Mouse (Mus musculus): ENCODE results near the gene Hapln2. TPM values are rescaled to one million over a fixed set of nuclear protein-coding genes. Genes with fewer than 3 reads are reported as not detected.

Gene Hapln2
- polyA plus RNA-seq, 1 experiment from 2014 or later, result not detected

DNA sequence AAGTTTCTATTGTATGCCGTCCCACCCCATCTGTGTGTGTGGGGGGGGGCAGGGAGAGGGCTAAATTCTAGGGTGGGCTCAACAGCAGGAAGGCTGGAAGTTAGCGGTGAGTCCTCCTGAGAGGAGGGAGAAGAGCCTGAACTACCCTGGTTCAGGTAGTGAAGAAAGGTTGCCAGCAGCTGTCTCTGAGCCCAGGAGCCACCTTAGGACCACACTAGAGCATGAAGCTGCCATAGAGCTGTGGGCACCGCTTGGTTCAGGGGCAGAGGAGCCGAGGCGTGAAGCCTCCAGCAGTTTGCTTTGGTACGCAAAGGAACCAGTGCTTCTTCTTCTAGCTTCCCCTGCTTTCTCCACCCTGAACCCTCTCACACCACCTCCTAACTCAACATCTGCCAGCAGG, 43.8 kb downstream of the Hapln2 start:
- peak; percentile 86 for DNase-seq (ENCODE audit: low spot score, missing footprints)
- WGBS, result 43% methylated on average over 6 of the region's 6 CpGs
- H3K27me3 ChIP-seq (ENCODE audit: control insufficient read depth, insufficient read depth, low read length), result no peaks in the 10 kb centered on the region
- no peaks in the 10 kb centered on the region for H3K9me3 ChIP-seq (ENCODE audit: control insufficient read depth, low read length)
- H3K27ac ChIP-seq (ENCODE audit: low read depth, low read length), result peak overlapping the region; percentile 84
- no peak overlapping the region for H3K4me3 ChIP-seq (ENCODE audit: low read depth, low read length)
- no peaks in the 10 kb centered on the region for H3K36me3 ChIP-seq (ENCODE audit: control insufficient read depth, insufficient read depth, low read length)
- H3K9ac ChIP-seq (ENCODE audit: low read length), result peak overlapping the region; percentile 46
- H3K4me2 ChIP-seq, result peak overlapping the region; percentile 31
- peaks cover 81% of the 10 kb centered on the region for H3K4me1 ChIP-seq (ENCODE audit: control insufficient read depth, insufficient read depth, low read length)
- ATAC-seq (ENCODE audit: low FRiP score), result no peak

DNA sequence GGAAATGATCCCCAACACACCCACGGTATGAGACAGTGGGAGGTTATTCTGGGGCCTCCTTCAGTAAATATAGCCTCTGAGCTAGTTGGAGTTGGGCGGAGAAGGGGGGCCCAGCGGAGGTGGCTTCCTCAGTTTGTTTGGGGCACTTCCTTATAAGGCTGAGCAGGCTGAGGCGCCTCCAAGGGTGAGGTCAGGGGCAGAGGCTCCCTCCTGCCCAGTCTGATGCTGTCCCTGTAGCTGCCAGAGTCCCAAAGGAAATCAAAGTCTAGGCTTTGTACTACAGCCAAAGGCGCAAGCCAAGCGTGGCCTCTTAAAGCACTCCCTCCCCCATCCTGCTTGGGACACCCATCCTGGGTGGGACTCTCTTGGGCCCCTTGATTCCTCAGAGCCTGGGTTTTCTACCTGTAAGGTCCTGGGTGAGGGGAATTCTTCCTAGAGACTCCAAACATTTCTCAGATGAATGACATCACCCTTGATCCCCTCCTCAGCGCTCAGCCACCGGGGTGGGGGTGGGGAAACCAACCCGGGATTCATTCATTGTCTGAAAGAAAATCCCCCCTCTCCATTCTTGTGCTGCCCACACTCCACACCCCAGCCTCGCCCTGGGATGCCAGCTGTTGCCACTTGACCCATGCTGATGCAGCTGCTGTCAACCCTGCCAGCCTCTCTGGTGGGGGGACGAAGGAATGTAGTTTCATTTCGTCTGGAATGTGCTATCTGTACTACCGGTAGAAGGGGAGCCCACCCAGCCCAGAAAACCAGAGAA, 44.4 kb downstream of the Hapln2 start:
- no peaks in the 10 kb centered on the region for H3K9me3 ChIP-seq (ENCODE audit: control insufficient read depth, low read length)
- under 1% methylated on average over 13 of the region's 13 CpGs for WGBS
- H3K4me2 ChIP-seq, result peak overlapping the region; percentile 31
- peak; percentile 95 for DNase-seq (ENCODE audit: low spot score, missing footprints)
- no peaks in the 10 kb centered on the region for H3K27me3 ChIP-seq (ENCODE audit: control insufficient read depth, insufficient read depth, low read length)
- peak overlapping the region; percentile 46 for H3K9ac ChIP-seq (ENCODE audit: low read length)
- peak overlapping the region; percentile 84 for H3K27ac ChIP-seq (ENCODE audit: low read depth, low read length)
- peak; percentile 49 for ATAC-seq (ENCODE audit: low FRiP score)
- H3K4me3 ChIP-seq (ENCODE audit: low read depth, low read length), result no peak overlapping the region
- peaks cover 77% of the 10 kb centered on the region for H3K4me1 ChIP-seq (ENCODE audit: control insufficient read depth, insufficient read depth, low read length)
- peaks cover 2% of the 10 kb centered on the region; the same call in 1 of the 2 replicates for H3K36me3 ChIP-seq (ENCODE audit: control insufficient read depth, insufficient read depth, low read length)

DNA sequence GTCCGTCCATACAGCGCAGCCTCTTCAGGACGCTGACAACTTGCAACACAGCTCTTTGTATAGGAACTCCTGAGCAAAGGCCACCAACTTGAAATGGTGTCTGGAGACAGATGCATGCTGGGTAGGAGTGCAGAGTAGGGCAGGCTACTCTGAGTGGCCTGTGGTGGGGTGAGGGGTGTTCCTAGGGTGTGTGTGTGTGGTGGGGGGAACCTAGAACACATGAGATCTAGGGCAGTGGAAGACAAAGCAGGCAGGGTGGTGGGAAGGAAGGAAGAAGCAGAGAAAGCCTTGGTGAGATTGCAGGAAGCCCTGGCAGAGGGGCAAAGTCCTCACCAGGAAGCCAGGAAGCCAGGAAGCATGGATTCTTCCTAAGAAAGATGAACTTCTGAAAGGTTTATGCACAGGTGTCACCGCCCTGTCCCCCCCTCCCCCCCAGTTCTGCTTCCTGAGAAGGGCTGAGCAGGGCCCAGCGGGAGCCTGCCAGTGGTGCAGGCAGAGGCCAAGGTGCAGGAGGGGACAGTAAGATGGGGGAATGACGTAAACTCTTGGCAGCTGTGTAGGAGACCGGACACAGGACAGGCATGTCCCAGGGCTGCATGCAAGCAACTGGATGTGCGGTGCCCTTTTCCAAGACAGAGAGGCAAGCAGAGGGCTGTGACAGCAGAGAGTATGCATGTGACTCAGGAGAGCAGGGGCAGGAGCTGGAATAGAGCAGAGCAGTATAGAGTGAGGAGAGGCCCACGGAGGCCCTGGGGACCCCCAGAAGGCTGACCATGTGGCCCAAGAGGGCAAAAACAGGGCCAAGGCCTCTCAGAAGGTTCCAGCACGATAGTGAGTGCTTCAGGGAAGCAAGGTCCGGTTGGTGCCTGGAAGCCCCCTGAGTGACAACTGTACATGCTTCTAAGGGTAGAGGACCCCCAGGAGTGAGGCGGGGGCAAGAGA, 45.2 kb downstream of the Hapln2 start:
- H3K27me3 ChIP-seq (ENCODE audit: control insufficient read depth, insufficient read depth, low read length), result no peaks in the 10 kb centered on the region
- WGBS, result 33% methylated on average over 12 of the region's 12 CpGs
- H3K4me1 ChIP-seq (ENCODE audit: control insufficient read depth, insufficient read depth, low read length), result peaks cover 73% of the 10 kb centered on the region
- no peaks in the 10 kb centered on the region for H3K9me3 ChIP-seq (ENCODE audit: control insufficient read depth, low read length)
- peak overlapping the region; percentile 46 for H3K9ac ChIP-seq (ENCODE audit: low read length)
- no peak overlapping the region for H3K4me3 ChIP-seq (ENCODE audit: low read depth, low read length)
- peak overlapping the region; percentile 84 for H3K27ac ChIP-seq (ENCODE audit: low read depth, low read length)
- ATAC-seq (ENCODE audit: low FRiP score) (peak; percentile 2; the same call in 1 of the 2 replicates), DNase-seq (ENCODE audit: low spot score, missing footprints) (peak; percentile 94)
- H3K4me2 ChIP-seq, result peak overlapping the region; percentile 31
- H3K36me3 ChIP-seq (ENCODE audit: control insufficient read depth, insufficient read depth, low read length), result peaks cover 8% of the 10 kb centered on the region; the same call in 1 of the 2 replicates

DNA sequence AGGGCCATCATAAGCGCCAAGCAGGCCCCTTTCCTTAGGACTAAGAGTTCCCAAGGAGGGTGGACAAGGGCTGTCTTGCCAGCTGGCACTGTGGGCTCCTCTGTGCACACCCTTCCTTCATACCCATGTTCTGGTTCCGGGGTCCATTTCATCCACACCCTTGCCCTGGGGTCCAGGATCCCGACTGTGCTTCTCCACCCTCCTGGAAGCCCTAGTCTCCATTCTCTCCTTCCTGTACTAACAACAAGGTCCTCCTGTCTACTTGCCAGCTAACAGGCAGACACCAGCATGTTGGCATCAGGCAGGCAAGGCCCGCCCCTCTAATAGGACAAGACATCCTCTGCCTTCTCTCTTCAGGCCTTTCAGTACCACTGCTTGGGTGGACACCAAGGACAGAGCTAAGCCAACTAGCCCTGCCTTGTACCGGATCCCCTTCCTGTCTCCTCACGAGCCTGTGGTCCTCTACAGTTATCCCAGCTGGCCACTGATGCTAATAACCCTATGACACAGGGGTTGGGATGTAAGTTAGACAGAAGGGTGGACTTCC, 46.1 kb downstream of the Hapln2 start:
- Histone ChIP-seq H3K9ac (ENCODE audit: low read length) (no peak overlapping the region), H3K27ac (ENCODE audit: low read depth, low read length) (no peak overlapping the region), H3K27me3 (ENCODE audit: control insufficient read depth, insufficient read depth, low read length) (no peaks in the 10 kb centered on the region), H3K4me2 (no peak overlapping the region), H3K4me1 (ENCODE audit: control insufficient read depth, insufficient read depth, low read length) (peaks cover 67% of the 10 kb centered on the region), H3K9me3 (ENCODE audit: control insufficient read depth, low read length) (no peaks in the 10 kb centered on the region), H3K4me3 (ENCODE audit: low read depth, low read length) (no peak overlapping the region), H3K36me3 (ENCODE audit: control insufficient read depth, insufficient read depth, low read length) (peaks cover 17% of the 10 kb centered on the region)
- ATAC-seq (ENCODE audit: low FRiP score) (no peak), DNase-seq (ENCODE audit: low spot score, missing footprints) (peak; percentile 86)
- 79% methylated on average over 6 of the region's 6 CpGs for WGBS

DNA sequence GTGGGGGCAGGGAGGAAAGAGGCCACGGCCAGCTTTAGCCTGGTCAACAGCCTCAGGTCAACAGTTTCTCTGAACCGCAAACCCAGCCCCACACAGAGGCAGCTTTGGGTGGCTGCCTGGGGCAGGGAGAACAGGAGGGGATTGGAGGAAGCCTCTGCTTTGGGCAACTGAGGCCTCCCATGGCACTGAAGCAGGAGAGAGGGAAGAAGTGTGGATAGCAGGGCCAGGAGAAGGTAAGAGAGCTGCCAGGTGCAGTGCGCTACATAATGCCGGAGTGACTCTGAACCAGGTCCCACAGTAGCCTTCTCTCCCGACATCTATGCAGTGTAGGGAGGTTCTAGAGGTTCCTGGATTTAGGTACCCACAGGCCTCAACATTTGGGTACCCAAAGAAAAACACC, 46.7 kb downstream of the Hapln2 start:
- Histone ChIP-seq H3K27ac (ENCODE audit: low read depth, low read length) (peak overlapping the region; percentile 3), H3K9ac (ENCODE audit: low read length) (no peak overlapping the region), H3K27me3 (ENCODE audit: control insufficient read depth, insufficient read depth, low read length) (no peaks in the 10 kb centered on the region), H3K4me2 (no peak overlapping the region), H3K36me3 (ENCODE audit: control insufficient read depth, insufficient read depth, low read length) (peaks cover 22% of the 10 kb centered on the region), H3K4me3 (ENCODE audit: low read depth, low read length) (no peak overlapping the region), H3K9me3 (ENCODE audit: control insufficient read depth, low read length) (no peaks in the 10 kb centered on the region), H3K4me1 (ENCODE audit: control insufficient read depth, insufficient read depth, low read length) (peaks cover 62% of the 10 kb centered on the region)
- WGBS, result 63% methylated on average over 5 of the region's 5 CpGs
- no peak for DNase-seq (ENCODE audit: low spot score, missing footprints)
- no peak for ATAC-seq (ENCODE audit: low FRiP score)

DNA sequence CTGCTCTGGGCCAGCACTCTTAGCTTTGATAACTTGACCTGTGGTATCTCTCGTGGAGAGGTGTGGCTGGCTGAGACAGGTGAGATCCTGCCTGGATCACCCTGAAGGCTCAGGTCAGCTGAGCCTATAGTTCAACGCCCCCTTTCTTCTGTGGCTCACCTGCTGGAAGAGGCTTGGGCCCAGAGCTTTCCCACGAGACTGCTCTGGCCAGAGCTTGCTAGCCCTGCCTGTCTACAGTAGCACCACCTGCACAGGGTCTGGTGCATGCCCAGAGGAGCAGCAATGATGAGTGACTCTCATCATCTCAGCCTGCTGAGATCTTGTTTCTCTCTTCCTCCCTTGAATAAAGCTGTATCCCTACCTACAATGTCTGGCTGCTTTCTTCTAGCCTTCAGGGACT, 47.3 kb downstream of the Hapln2 start:
- 71% methylated on average over 3 of the region's 3 CpGs for WGBS
- H3K36me3 ChIP-seq (ENCODE audit: control insufficient read depth, insufficient read depth, low read length), result peaks cover 28% of the 10 kb centered on the region

DNA sequence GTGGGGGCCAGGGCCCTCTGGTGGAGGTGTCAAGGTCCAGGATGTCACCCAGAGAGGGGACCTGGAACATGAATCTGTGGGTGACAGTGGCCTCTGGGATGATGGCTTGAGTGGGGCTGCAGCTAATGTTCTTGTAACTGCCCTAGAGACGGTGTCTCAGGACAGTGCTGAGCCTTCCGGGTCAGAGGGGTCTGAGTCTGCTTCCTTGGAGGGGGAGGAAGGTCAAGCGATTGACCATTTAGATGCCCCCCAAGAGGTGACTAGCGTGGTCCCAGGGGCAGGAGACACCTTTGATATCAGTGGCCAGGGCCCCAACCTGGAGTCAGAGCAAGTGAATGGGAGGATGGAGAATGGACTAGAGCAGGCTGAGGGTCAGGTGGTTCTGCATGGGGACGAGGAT, 47.9 kb downstream of the Hapln2 start:
- Histone ChIP-seq H3K27ac (ENCODE audit: low read depth, low read length) (no peak overlapping the region), H3K9ac (ENCODE audit: low read length) (peak overlapping the region; percentile 20; the same call in 1 of the 2 replicates), H3K4me2 (no peak overlapping the region), H3K9me3 (ENCODE audit: control insufficient read depth, low read length) (no peaks in the 10 kb centered on the region), H3K4me3 (ENCODE audit: low read depth, low read length) (no peak overlapping the region), H3K27me3 (ENCODE audit: control insufficient read depth, insufficient read depth, low read length) (no peaks in the 10 kb centered on the region), H3K4me1 (ENCODE audit: control insufficient read depth, insufficient read depth, low read length) (peaks cover 64% of the 10 kb centered on the region), H3K36me3 (ENCODE audit: control insufficient read depth, insufficient read depth, low read length) (peaks cover 28% of the 10 kb centered on the region)
- 84% methylated on average over 5 of the region's 5 CpGs for WGBS
- no peak for DNase-seq (ENCODE audit: low spot score, missing footprints)
- no peak for ATAC-seq (ENCODE audit: low FRiP score)

More for the DNA sequence above, 47.3 kb downstream of the Hapln2 start:
- Histone ChIP-seq H3K27me3 (ENCODE audit: control insufficient read depth, insufficient read depth, low read length) (no peaks in the 10 kb centered on the region), H3K4me2 (no peak overlapping the region), H3K9ac (ENCODE audit: low read length) (no peak overlapping the region), H3K4me3 (ENCODE audit: low read depth, low read length) (no peak overlapping the region), H3K4me1 (ENCODE audit: control insufficient read depth, insufficient read depth, low read length) (peaks cover 62% of the 10 kb centered on the region), H3K27ac (ENCODE audit: low read depth, low read length) (peak overlapping the region; percentile 3; the same call in 1 of the 2 replicates), H3K9me3 (ENCODE audit: control insufficient read depth, low read length) (no peaks in the 10 kb centered on the region)
- ATAC-seq (ENCODE audit: low FRiP score) (no peak), DNase-seq (ENCODE audit: low spot score, missing footprints) (peak; percentile 86)

DNA sequence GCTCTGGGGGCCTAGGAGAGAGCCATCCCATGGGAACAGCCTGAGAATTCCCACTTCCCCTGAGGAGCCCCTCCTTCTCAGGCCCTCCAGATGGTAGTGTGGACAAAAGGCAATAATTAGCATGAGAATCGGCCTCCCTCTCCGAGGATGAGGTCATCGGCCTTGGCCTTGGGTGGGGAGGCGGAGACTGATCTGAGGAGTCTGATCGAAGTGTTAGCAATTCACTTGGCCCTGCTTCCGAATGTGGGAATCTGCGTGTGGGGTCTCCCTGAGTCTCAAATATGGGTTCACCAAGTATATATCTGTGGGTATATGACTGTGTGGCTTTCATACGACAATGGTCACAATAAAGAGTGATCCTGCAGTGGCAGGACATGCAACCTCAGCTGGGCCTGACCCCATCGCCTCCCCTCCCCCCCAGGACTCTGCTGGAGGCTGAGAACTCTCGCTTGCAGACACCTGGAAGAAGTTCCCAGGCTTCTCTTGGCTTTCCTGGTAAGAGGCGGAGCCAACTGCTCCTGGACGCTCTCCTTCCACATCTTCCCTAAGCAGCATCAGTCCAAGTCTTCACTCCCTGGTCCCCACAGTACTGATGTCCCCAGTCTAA, 52.9 kb downstream of the Hapln2 start:
- Histone ChIP-seq H3K9me3 (ENCODE audit: control insufficient read depth, low read length) (no peaks in the 10 kb centered on the region), H3K36me3 (ENCODE audit: control insufficient read depth, insufficient read depth, low read length) (peaks cover 28% of the 10 kb centered on the region), H3K9ac (ENCODE audit: low read length) (peak overlapping the region; percentile 93), H3K4me3 (ENCODE audit: low read depth, low read length) (peak overlapping the region; percentile 96), H3K27ac (ENCODE audit: low read depth, low read length) (peak overlapping the region; percentile 98), H3K27me3 (ENCODE audit: control insufficient read depth, insufficient read depth, low read length) (no peaks in the 10 kb centered on the region), H3K4me2 (peak overlapping the region; percentile 96), H3K4me1 (ENCODE audit: control insufficient read depth, insufficient read depth, low read length) (peaks cover 47% of the 10 kb centered on the region)
- ATAC-seq (ENCODE audit: low FRiP score) (peak; percentile 86), DNase-seq (ENCODE audit: low spot score, missing footprints) (no peak)
- 7% methylated on average over 12 of the region's 12 CpGs for WGBS

Measured in midbrain, embryonic 11.5 days (tissue).